ENCODE assay signal across 25 mouse cellular contexts in genomic region chr9:105791810-105792209, GRCm38 (mm10). TPM values are rescaled to one million over a fixed set of nuclear protein-coding genes. Genes with fewer than 3 reads are reported as not detected.
A peak's percentile ranks its signal among the peaks of the same experiment; 100 is the strongest.
DNase-seq lines count a peak whose midpoint lies in the region; ATAC-seq and TF ChIP-seq lines count a peak whose summit lies in the region.
"Had no signal": no experiment of that assay in that cellular context is flagged by ENCODE, and none has a peak within 500 bp of the region (broad histone marks: within the 10 kb centered on the region; RNA-seq: fewer than 3 reads in every experiment).

No protein-coding gene starts in this region.

- no peaks in the 10 kb centered on the region for H3K36me3 ChIP-seq in heart, embryonic 13.5 days
- no peaks in the 10 kb centered on the region for H3K36me3 ChIP-seq in kidney, postnatal 0 days (ENCODE audit: insufficient read depth, low read length)
- H3K36me3 ChIP-seq in lung, embryonic 16.5 days (ENCODE audit: control insufficient read depth, insufficient read depth, low read length) = no peaks in the 10 kb centered on the region
- H3K36me3 ChIP-seq: embryonic facial prominence, embryonic 15.5 days; forebrain, embryonic 10.5 days; hindbrain, embryonic 13.5 days had no signal

- H3K27me3 ChIP-seq in heart, embryonic 13.5 days (replicated peaks) = no peaks in the 10 kb centered on the region
- no peaks in the 10 kb centered on the region for H3K27me3 ChIP-seq in kidney, postnatal 0 days (ENCODE audit: insufficient read depth, low read length)
- no peaks in the 10 kb centered on the region for H3K27me3 ChIP-seq in lung, embryonic 16.5 days (ENCODE audit: control insufficient read depth, insufficient read depth, low read depth, low read length)
- H3K27me3 ChIP-seq: embryonic facial prominence, embryonic 15.5 days; hindbrain, embryonic 13.5 days had no signal

- no peak overlapping the region for H3K4me3 ChIP-seq in heart, embryonic 13.5 days
- no peak overlapping the region for H3K4me3 ChIP-seq in kidney, postnatal 0 days (replicated peaks; ENCODE audit: low read depth, low read length)
- H3K4me3 ChIP-seq in lung, embryonic 16.5 days (ENCODE audit: low read length) = no peak overlapping the region
- H3K4me3 ChIP-seq: embryonic facial prominence, embryonic 15.5 days; erythroblast, embryonic 14.5 days; forebrain, embryonic 10.5 days; hindbrain, embryonic 13.5 days had no signal

- no peak overlapping the region for H3K4me2 ChIP-seq in heart, embryonic 13.5 days
- no peak overlapping the region for H3K4me2 ChIP-seq in kidney, postnatal 0 days (ENCODE audit: low read length)
- H3K4me2 ChIP-seq in lung, embryonic 16.5 days (ENCODE audit: low read depth, low read length) = no peak overlapping the region
- H3K4me2 ChIP-seq: embryonic facial prominence, embryonic 15.5 days; hindbrain, embryonic 13.5 days had no signal

- ATAC-seq in heart, embryonic 13.5 days (ENCODE audit: extremely low read depth, insufficient number of reproducible peaks, low FRiP score, low TSS enrichment) = no peak
- no peak for ATAC-seq in kidney, postnatal 0 days (replicated peaks; ENCODE audit: low FRiP score, low read depth)
- ATAC-seq in lung, embryonic 16.5 days (ENCODE audit: low read depth) = peak; percentile 31; the same call in 1 of the 2 replicates
- ATAC-seq: forebrain, embryonic 16.5 days; hindbrain, postnatal 0 days had no signal

- no peak for TF ChIP-seq CTCF in kidney, postnatal 0 days (IDR thresholded peaks at IDR 0.05; ENCODE audit: low read depth)

- H3K9me3 ChIP-seq in heart, embryonic 13.5 days = no peaks in the 10 kb centered on the region
- H3K9me3 ChIP-seq in kidney, postnatal 0 days (replicated peaks; ENCODE audit: low read length) = no peaks in the 10 kb centered on the region
- H3K9me3 ChIP-seq in lung, embryonic 16.5 days (ENCODE audit: control insufficient read depth, low read length) = no peaks in the 10 kb centered on the region
- H3K9me3 ChIP-seq: embryonic facial prominence, embryonic 15.5 days; forebrain, embryonic 10.5 days; hindbrain, embryonic 13.5 days had no signal

- intact Hi-C loops in heart, postnatal 14 days (cut with DNase I) = no loop called here

- peak overlapping the region; percentile 75 for H3K27ac ChIP-seq in heart, embryonic 13.5 days (replicated peaks)
- no peak overlapping the region for H3K27ac ChIP-seq in kidney, postnatal 0 days
- H3K27ac ChIP-seq in lung, embryonic 16.5 days (ENCODE audit: low read length) = no peak overlapping the region
- H3K27ac ChIP-seq: embryonic facial prominence, embryonic 15.5 days; forebrain, embryonic 10.5 days; hindbrain, embryonic 13.5 days; hindbrain, postnatal 0 days had no signal

- H3K4me1 ChIP-seq in heart, embryonic 13.5 days = peaks cover 67% of the 10 kb centered on the region
- H3K4me1 ChIP-seq in kidney, postnatal 0 days (replicated peaks; ENCODE audit: insufficient read depth, low read length) = no peaks in the 10 kb centered on the region
- peaks cover 17% of the 10 kb centered on the region for H3K4me1 ChIP-seq in lung, embryonic 16.5 days (replicated peaks; ENCODE audit: control insufficient read depth, insufficient read depth, low read length)
- H3K4me1 ChIP-seq: forebrain, embryonic 10.5 days had no signal

- 25% methylated on average over 5 of the region's 5 CpGs for WGBS in heart, embryonic 13.5 days
- 55% methylated on average over 5 of the region's 5 CpGs for WGBS in kidney, postnatal 0 days
- 34% methylated on average over 5 of the region's 5 CpGs for WGBS in lung, embryonic 16.5 days

- no peak overlapping the region for H3K9ac ChIP-seq in heart, embryonic 13.5 days
- H3K9ac ChIP-seq in kidney, postnatal 0 days (ENCODE audit: low read depth, low read length) = no peak overlapping the region
- no peak overlapping the region for H3K9ac ChIP-seq in lung, embryonic 16.5 days (ENCODE audit: low read length)
- H3K9ac ChIP-seq: embryonic facial prominence, embryonic 15.5 days; hindbrain, embryonic 13.5 days had no signal

- DNase-seq in heart, adult 11 months = peak; percentile 81
- DNase-seq in heart, adult 9 months (ENCODE audit: low spot score in 2 of 2) = no peak
- DNase-seq in heart, postnatal 14 days = no peak
- peak; percentile 24 for DNase-seq in kidney, postnatal 0 days (ENCODE audit: low spot score)
- no peak for DNase-seq in kidney, postnatal 25 days
- no peak for DNase-seq in lung, adult 18-20 months
- DNase-seq: adrenal gland, postnatal 10 days; cerebellum, adult 11 months; cerebellum, adult 8-10 months; cerebellum, postnatal 14 days; embryo, embryonic 11 days; gastrocnemius, postnatal 10 days; kidney, adult 11 months had no signal

RNA-seq across cellular contexts. Expression of gene Col6a6, which starts 36.1 kb away (rescaled TPM):
- polyA plus RNA-seq in heart, embryonic 13.5 days (2015; fragmentation: Nextera tagmentation; extraction: Ambion mirVana) = 1.6 and 2.1 TPM in 2 replicates
- 10 to 100 TPM; 10.4 to 10.5 TPM for total RNA-seq in heart, postnatal 14 days (2021)
- polyA plus RNA-seq in kidney, postnatal 0 days (2015; fragmentation: Nextera tagmentation; extraction: Ambion mirVana) = 0.19 and 0.21 TPM in 2 replicates
- polyA plus RNA-seq in lung, embryonic 16.5 days (2015; fragmentation: Nextera tagmentation; extraction: Ambion mirVana) = 1.3 and 1.7 TPM in 2 replicates
- total RNA-seq: common myeloid progenitor, adult 5-6 weeks; hematopoietic stem cell, adult 5-6 weeks; MEL had no signal
- polyA plus RNA-seq: C2C12 had no signal

Comparison
In these comparisons a context has a peak if more than half of its experiments do, and no peak if none do; other contexts are left out.
1. DNase-seq: peak in heart, adult 11 months (single experiment) and kidney, postnatal 0 days (single experiment); none in heart, adult 9 months (0 of 2), heart, postnatal 14 days (0 of 2), kidney, postnatal 25 days (0 of 2) and lung, adult 18-20 months (0 of 2).